Comparison of ENCODE assay signal across 26 mouse cellular contexts in the genomic region with DNA sequence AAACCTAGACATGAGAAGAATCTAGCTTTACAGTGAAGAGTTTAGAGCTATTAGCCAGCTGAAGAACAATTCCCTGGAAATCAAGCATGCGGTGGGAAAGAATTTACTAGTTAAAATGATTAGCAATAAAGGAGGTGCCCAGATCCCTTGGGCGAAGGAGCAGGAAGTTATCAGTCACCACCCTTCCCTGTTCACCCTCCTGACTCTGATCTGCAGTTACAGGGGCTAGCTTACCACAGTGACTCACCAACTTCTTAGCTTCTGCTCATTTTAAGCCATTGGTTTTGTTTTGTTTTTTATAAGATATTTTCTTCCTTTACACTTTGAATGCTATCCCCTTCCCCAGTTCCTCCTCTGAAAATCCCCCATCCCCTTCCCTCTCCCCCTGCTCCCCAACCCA.
"Had no signal": no experiment of that assay in that cellular context is flagged by ENCODE, and none has a peak within 500 bp of the region (broad histone marks: within the 10 kb centered on the region; RNA-seq: fewer than 3 reads in every experiment).

No protein-coding gene starts in this region.

- H3K4me1 ChIP-seq: hindbrain, embryonic 12.5 days; intestine, embryonic 15.5 days; limb, embryonic 15.5 days had no signal

- H3K4me3 ChIP-seq: gastrocnemius, adult 2 months; heart, embryonic 10.5 days; heart, embryonic 12.5 days; hindbrain, embryonic 12.5 days; intestine, embryonic 15.5 days; limb, embryonic 13.5 days; limb, embryonic 15.5 days; liver, embryonic 12.5 days had no signal

- H3K9me3 ChIP-seq: heart, embryonic 10.5 days; heart, embryonic 12.5 days; hindbrain, embryonic 12.5 days; intestine, embryonic 15.5 days; limb, embryonic 13.5 days; limb, embryonic 15.5 days; liver, embryonic 12.5 days had no signal

- ATAC-seq: hindbrain, embryonic 16.5 days; inflammation-experienced regulatory T-cells, adult 6 months; intestine, embryonic 15.5 days; intestine, postnatal 0 days; liver, embryonic 12.5 days had no signal

- H3K36me3 ChIP-seq: heart, embryonic 10.5 days; heart, embryonic 12.5 days; hindbrain, embryonic 12.5 days; intestine, embryonic 15.5 days; limb, embryonic 13.5 days; limb, embryonic 15.5 days; liver, embryonic 12.5 days had no signal

- H3K27me3 ChIP-seq: heart, embryonic 12.5 days; hindbrain, embryonic 12.5 days; intestine, embryonic 15.5 days; limb, embryonic 15.5 days; liver, embryonic 12.5 days had no signal

- H3K27ac ChIP-seq: gastrocnemius, adult 2 months; heart, embryonic 10.5 days; hindbrain, embryonic 12.5 days; hindbrain, embryonic 14.5 days; intestine, embryonic 15.5 days; limb, embryonic 13.5 days; limb, embryonic 15.5 days; liver, embryonic 12.5 days; liver, embryonic 14.5 days had no signal

- DNase-seq: gastrocnemius, adult 2 months; gastrocnemius, postnatal 10 days; gastrocnemius, postnatal 25 days; heart, adult 11 months; heart, postnatal 10 days; heart, postnatal 4 days; kidney, adult 18-20 months; kidney, adult 8-10 months; kidney, postnatal 10 days; kidney, postnatal 25 days; kidney, postnatal 4 days; layer of hippocampus, adult 9-11 months; layer of hippocampus, postnatal 36 days; left cerebral cortex, postnatal 4 days had no signal
